Mouse (Mus musculus) stomach, postnatal 0 days (tissue): ENCODE measurements around the gene Plin3. TPM values are rescaled to one million over a fixed set of nuclear protein-coding genes. Genes with fewer than 3 reads are reported as not detected.
A peak's percentile ranks its signal among the peaks of the same experiment; 100 is the strongest.

Source experiments
- ATAC-seq: fragments of 200-750 bp; cut with Nextera tagmentation; 2 replicates; pipeline ENCODE4 v1.8.0; 2017; ENCODE audit not compliant: low FRiP score, low TSS enrichment
- DNase-seq: peaks from one replicate; pipeline ENCODE4 v3.0.0-alpha.2; 2016; ENCODE audit warnings: low spot score
- H3K27ac ChIP-seq: fragments of 300-500 bp; sonication (generic); replicated peaks from 2 replicates; pipeline ENCODE4 v1.5.1; 2014; ENCODE audit warnings: mild to moderate bottlenecking, control low read depth
- H3K27me3 ChIP-seq: fragments of 300-500 bp; sonication (generic); 2 replicates; pipeline ENCODE4 v1.6.1; 2014; ENCODE audit warnings: low read length; ENCODE audit not compliant: control insufficient read depth, insufficient read depth
- H3K36me3 ChIP-seq: fragments of 300-500 bp; sonication (generic); 2 replicates; pipeline ENCODE4 v1.6.1; 2014; ENCODE audit warnings: low read length, mixed read lengths; ENCODE audit not compliant: control insufficient read depth, insufficient read depth
- H3K4me1 ChIP-seq: fragments of 300-500 bp; sonication (generic); replicated peaks from 2 replicates; pipeline ENCODE4 v1.6.1; 2014; ENCODE audit warnings: antibody characterized with exemption; ENCODE audit not compliant: control insufficient read depth, insufficient read depth
- H3K4me2 ChIP-seq: fragments of 300-500 bp; sonication (generic); replicated peaks from 2 replicates; pipeline ENCODE4 v1.6.1; 2014; ENCODE audit warnings: low read depth, mild to moderate bottlenecking, control low read depth, moderate library complexity
- H3K4me3 ChIP-seq: fragments of 300-500 bp; sonication (generic); 2 replicates; pipeline ENCODE4 v1.5.1; 2014; ENCODE audit warnings: low read depth, low read length, control low read depth
- H3K9ac ChIP-seq: fragments of 300-500 bp; sonication (generic); 2 replicates; pipeline ENCODE4 v1.6.1; 2014; ENCODE audit warnings: mild to moderate bottlenecking, low read length, control low read depth, mixed read lengths
- H3K9me3 ChIP-seq: fragments of 300-500 bp; sonication (generic); 2 replicates; pipeline ENCODE4 v1.6.1; 2016; ENCODE audit warnings: low read length; ENCODE audit not compliant: control insufficient read depth
- CTCF ChIP-seq: IDR thresholded peaks from 2 replicates; pipeline ENCODE4 v1.5.1; 2016; ENCODE audit warnings: antibody characterized with exemption, low read depth, mild to moderate bottlenecking, moderate library complexity
- EP300 ChIP-seq: optimal IDR thresholded peaks from 2 replicates; pipeline ENCODE3; 2016; ENCODE audit warnings: antibody characterized with exemption
- WGBS: fragments of 180-500 bp; shearing (Covaris S2); extraction: QIAGEN DNeasy Blood & Tissue Kit; methylation state at CpG from one replicate; pipeline ENCODE4 v1.1.7; 2014; 5-methylcytosine and 5-hydroxymethylcytosine counted together
- polyA plus RNA-seq: library from polyadenylated mRNA; unstranded; fragments of >200 nt; fragmentation: Nextera tagmentation; extraction: Ambion mirVana; gene quantifications from 2 replicates; pipeline ENCODE4 v1.2.1, GENCODE M21; 2015

The Plin3 gene
- polyA plus RNA-seq, 1 experiment from 2014 or later: 65.3 TPM

DNA sequence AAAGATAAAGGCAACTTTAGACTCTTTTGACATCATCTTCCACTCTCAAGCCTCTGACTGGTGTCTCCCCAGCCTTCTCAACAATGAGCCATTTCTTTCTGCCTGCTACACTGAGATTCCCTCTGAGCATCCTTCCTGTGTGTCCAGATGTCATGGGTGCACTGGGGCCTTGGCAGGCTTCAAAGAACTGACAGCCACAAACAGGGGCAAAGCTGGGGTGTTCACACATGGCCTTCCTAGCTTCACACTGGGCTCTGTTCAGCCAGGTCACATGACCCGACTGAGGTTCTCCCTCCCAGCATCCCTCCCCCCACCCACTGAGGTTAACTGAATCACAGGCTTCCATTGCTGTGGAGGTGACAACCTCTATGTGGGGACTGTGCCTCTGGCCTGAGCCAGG, 3.5 kb upstream of the Plin3 start:
- Histone ChIP-seq H3K27me3 (no peaks in the 10 kb centered on the region), H3K4me1 (0 out of 2 replicates have a peak, but pooled peaks cover 2% of the 10 kb centered on the region), H3K9ac (no peak overlapping the region), H3K9me3 (no peaks in the 10 kb centered on the region), H3K4me2 (no peak overlapping the region), H3K27ac (no peak overlapping the region), H3K36me3 (no peaks in the 10 kb centered on the region), H3K4me3 (no peak overlapping the region)
- 57% methylated on average over 1 of the region's 1 CpGs for WGBS
- TF ChIP-seq CTCF (no peak), EP300 (no peak)
- DNase-seq (no peak), ATAC-seq (no peak)

DNA sequence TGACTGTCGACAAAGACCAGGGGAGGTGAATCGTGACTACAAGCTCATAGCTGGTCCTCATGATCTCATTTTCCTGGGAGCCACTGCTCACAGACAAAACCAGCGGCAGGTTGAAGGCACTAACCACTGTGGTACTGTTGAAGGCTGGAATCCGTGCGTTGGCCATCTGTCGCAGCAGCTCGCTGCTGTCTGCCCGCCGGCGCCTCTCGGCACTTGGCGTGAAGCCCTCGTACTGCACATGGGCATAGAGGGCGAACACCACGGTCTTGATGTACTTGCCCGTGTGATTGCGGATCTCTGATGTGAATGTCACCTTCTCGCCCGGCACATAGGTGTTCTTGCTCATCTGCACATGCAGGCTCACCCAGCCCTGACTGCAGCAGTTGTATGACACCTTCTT, 1.6 kb upstream of the Plin3 start:
- ATAC-seq: no peak

DNA sequence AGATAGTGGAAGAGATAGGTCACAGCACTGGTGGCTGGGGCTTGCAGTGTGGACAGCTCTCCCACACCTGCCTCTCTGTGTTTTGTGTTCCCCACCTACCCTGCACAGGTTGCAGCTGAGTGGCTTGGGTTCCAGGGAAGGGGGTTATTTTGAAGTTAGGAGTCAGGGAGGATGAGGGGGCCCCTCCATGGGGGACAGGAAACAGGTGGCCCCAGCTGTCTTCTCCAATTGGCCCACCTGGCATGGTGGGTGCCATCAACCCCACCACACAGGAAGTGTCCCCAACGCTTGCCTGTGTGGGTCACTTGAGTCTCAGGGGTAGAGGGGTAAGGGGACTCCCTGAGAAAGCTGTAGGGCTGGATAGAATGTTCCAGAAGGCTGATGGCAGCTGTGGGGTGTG, 618 bp upstream of the Plin3 start:
- H3K27ac ChIP-seq: no peak overlapping the region
- H3K9ac ChIP-seq: no peak overlapping the region
- H3K4me1 ChIP-seq: 0 out of 2 replicates have a peak, but pooled peaks cover 4% of the 10 kb centered on the region
- H3K4me2 ChIP-seq: no peak overlapping the region
- no peaks in the 10 kb centered on the region for H3K27me3 ChIP-seq
- H3K36me3 ChIP-seq: no peaks in the 10 kb centered on the region
- ATAC-seq (no peak), DNase-seq (no peak)
- no peaks in the 10 kb centered on the region for H3K9me3 ChIP-seq
- H3K4me3 ChIP-seq: no peak overlapping the region
- 58% methylated on average over 1 of the region's 1 CpGs for WGBS
- TF ChIP-seq CTCF (no peak), EP300 (no peak)

More for the DNA sequence above, 1.6 kb upstream of the Plin3 start:
- H3K9ac ChIP-seq: no peak overlapping the region
- H3K9me3 ChIP-seq: no peaks in the 10 kb centered on the region
- no peak overlapping the region for H3K4me3 ChIP-seq
- no peaks in the 10 kb centered on the region for H3K27me3 ChIP-seq
- WGBS: 87% methylated on average over 19 of the region's 19 CpGs
- no peak overlapping the region for H3K4me2 ChIP-seq
- no peak for TF ChIP-seq CTCF
- no peak for TF ChIP-seq EP300
- DNase-seq: no peak
- 0 out of 2 replicates have a peak, but pooled peaks cover 2% of the 10 kb centered on the region for H3K4me1 ChIP-seq
- H3K36me3 ChIP-seq: no peaks in the 10 kb centered on the region
- H3K27ac ChIP-seq: no peak overlapping the region

DNA sequence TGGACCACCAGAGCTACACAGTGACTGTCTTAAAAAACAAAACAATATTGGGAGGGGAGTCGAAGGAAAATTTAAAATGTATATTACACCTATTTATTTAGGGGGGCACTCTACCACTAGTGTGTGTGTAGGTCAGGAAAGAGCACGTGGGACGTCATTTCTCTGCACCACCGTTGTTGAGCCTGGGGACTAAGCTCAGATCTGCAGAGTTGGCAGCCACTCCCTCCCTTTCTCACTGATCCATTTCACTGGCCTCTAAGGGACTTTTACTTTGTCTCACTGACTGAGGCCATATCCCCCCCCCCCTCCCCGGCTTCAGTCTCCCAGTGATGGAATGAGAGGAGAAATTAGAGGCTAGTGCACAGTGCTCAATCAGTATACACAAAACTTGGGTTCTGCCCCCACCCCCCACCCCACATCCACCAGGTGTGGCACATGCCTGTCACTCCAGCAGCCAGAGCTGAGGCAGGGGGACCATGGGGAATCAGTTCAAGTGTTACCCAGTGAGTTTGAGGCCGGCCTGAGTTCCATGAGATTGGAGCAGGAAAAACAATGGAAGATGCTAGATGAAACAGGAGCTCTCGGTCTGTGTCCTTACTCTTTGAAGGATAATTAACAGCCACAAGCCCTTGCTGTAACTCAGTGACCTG, 722 bp downstream of the Plin3 start:
- no peaks in the 10 kb centered on the region for H3K9me3 ChIP-seq
- no peak overlapping the region for H3K4me3 ChIP-seq
- no peaks in the 10 kb centered on the region for H3K27me3 ChIP-seq
- TF ChIP-seq CTCF: no peak
- TF ChIP-seq EP300: no peak
- 81% methylated on average over 7 of the region's 7 CpGs for WGBS
- H3K36me3 ChIP-seq: no peaks in the 10 kb centered on the region
- peaks cover 6% of the 10 kb centered on the region; the same call in 1 of the 2 replicates for H3K4me1 ChIP-seq
- H3K9ac ChIP-seq: peak overlapping the region; percentile 62; the same call in 1 of the 2 replicates
- DNase-seq (no peak), ATAC-seq (no peak)
- H3K27ac ChIP-seq: peak overlapping the region; percentile 94
- H3K4me2 ChIP-seq: no peak overlapping the region

DNA sequence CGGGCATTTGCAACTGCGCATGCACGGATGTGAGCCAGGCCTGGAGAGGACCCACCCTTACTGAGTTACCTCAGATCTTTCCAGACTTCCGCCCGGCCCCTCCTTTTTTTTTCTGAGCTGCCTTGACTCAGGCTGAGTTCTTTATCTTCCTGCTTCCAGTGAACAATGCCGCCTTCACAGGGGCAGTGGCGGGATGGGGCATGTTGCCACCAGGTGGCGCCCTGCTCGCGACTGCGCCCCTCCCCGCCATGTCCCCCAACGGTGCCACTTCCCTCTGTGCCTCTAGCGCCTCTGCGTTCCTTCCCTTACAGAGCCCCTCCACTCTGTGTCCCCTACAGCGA, 1.5 kb downstream of the Plin3 start:
- Histone ChIP-seq H3K27ac (peak overlapping the region; percentile 94), H3K36me3 (peaks cover 3% of the 10 kb centered on the region; the same call in 1 of the 2 replicates), H3K9me3 (no peaks in the 10 kb centered on the region), H3K4me3 (peak overlapping the region; percentile 21; the same call in 1 of the 2 replicates), H3K27me3 (no peaks in the 10 kb centered on the region), H3K4me2 (peak overlapping the region; percentile 75), H3K4me1 (peaks cover 6% of the 10 kb centered on the region; the same call in 1 of the 2 replicates), H3K9ac (peak overlapping the region; percentile 68)
- ATAC-seq (peak; percentile 92), DNase-seq (peak; percentile 93)
- TF ChIP-seq EP300: peak; percentile 70
- TF ChIP-seq CTCF: peak; percentile 95
- under 1% methylated on average over 16 of the region's 16 CpGs for WGBS

DNA sequence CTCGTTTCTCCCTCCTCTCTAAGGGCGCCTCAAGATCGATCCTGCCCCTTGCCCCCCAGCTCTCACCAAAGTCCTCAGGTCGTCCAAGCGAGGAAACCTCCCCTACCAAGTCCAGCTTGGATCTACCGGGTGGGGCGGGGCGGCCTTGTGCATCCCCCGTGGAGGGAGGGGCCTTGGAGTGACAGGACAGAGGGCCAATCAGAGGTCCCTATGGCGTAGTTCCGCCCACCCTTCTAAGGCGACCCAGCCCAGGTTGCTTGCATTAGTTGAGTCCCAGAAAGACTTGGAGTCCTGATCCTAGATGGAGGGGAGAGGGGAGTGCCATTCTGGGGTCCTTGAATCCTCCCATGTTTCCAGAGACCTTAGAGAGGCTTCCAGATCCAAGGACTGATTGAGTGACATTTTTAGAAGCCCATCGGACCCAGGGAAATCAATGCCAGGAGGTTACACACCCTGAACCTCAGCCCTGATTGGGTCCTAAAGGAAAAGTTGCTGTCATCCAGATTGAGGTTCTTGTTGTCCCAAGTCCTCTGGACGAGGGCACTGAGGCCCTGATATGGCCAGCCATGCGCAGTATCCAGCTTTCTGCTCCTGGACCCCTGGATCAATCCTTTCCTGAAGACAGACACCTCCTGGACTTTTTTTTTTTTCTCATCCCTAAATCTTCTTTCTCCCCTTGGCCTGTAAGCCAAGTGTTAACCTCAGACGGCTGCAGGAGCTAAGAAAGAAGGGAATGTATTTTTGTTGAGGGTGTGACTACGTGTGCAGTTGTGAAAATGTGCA, 2.1 kb downstream of the Plin3 start:
- H3K27ac ChIP-seq: peak overlapping the region; percentile 94
- DNase-seq (peak; percentile 97), ATAC-seq (peak; percentile 88)
- 3% methylated on average over 17 of the region's 17 CpGs for WGBS
- peaks cover 8% of the 10 kb centered on the region for H3K36me3 ChIP-seq
- H3K9ac ChIP-seq: peak overlapping the region; percentile 68
- peak overlapping the region; percentile 75 for H3K4me2 ChIP-seq
- no peaks in the 10 kb centered on the region for H3K27me3 ChIP-seq
- H3K9me3 ChIP-seq: no peaks in the 10 kb centered on the region
- no peak for TF ChIP-seq CTCF
- TF ChIP-seq EP300: peak; percentile 90
- H3K4me1 ChIP-seq: peaks cover 6% of the 10 kb centered on the region; the same call in 1 of the 2 replicates
- peak overlapping the region; percentile 59 for H3K4me3 ChIP-seq
